Mouse (Mus musculus) urinary bladder, postnatal 36 days (tissue): ENCODE data around the gene Tspan4.

Experiments
- DNase-seq, 2 experiments: peaks; one replicate each; pipeline ENCODE4 v3.0.0; 2022; ENCODE audit warnings: low spot score in 2 of 2, mixed read lengths in 1 of 2

The Tspan4 gene

DNA sequence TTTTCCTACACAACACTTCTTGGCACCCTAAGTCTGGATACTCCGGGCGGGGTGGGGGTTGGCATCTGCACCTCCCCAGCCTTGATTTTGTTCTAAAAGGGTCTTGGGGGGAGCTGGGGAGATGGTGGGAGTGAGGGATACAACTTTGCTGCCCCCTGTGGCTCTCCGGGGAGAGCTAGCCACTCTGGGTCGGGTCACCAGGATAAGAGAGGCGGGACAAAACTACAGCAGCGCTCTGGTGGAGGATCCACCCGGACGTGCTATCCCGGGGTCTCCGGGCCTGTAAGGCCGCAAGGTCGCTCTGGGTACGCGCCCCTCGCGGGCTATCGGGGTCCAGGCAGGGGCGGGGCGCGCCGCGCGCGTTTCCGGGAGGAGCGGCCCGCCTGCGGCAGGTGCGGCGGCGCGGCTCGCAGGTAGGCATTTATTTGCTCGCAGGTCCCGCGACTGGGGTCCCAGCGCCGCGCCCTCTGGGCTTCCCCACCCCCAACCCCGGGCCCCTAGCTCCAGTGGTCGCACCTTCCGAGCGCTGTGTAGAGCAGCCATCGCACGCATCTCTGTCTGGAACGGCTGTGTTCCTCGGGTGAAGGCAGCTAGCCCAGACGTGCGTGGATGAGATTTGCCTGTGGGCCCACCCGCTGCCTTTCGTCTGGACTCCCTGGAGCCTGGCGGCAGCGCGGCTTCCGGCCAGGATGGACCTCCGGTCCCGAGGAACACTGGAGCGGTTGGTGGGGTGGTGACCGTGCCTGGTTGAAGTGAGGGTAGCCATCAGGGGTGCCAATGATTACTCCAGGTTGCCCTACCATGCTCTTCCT is 13.3 kb upstream of the Tspan4 start:
- no peak for DNase-seq

GRCm38 (mm10) chr7:141462333-141462821 is 12.7 kb upstream of the Tspan4 start:
- DNase-seq, result no peak

GRCm38 (mm10) chr7:141463824-141464602 is 11.0 kb upstream of the Tspan4 start:
- DNase-seq, result no peak

DNA sequence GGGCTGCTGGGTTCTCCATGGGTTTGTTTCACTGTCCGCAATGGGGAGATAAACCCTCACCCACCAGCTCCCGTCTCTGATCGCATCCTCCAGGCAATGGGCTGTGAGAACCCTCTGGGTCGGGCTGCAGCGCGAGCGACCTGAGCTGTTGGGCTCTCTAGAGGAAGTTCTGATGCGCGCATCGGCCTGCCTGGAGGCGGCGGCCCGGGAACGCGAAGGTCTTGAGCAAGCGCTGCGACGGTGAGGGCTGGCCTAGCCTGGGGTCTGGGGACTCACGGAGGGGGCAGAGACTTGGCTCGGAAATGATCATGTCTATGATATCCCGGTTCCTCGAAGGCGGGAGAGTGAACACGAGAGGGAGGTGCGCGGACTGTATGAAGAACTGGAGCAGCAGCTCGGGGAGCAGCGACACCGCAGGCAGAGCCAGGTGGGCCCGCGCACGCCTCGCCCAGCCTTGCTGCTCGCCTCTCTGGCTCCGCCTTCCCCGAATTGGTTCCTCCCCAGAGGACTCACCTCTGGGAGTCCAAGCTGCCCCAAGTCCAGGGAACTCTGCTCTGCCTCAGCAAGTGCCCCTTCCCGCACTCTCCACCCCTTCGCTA is 10.3 kb upstream of the Tspan4 start:
- DNase-seq, result no peak

DNA sequence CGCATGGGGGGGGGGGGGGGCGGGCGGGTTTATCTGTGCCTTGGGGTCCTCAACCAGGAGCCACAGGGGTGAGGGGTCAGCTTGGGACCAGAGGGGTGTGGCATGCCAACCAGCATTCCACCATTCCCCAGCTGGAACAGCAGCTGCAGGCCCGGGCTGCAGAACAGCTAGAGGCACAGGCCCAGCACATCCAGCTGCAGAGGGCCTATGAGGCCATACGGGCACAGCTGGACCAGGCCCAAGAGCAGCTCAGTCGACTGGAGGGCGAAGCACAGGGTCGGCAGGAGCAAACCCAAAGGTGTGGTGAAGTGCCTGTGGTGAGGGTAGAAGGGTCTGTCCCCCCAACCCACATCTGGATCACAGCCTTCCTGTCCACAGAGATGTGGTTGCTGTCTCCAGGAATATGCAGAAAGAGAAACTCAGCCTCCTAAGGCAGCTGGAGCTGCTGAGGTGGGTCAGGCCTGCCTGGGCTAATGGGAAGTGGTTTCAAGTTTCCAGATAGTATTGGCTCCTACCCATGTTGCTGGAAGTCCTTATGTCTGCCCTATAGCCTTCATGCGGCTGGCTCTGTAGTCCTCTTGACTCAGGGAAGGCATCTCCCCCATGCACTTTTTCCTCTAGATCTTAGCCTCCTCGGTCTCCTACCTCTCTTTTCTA is 9.5 kb upstream of the Tspan4 start:
- no peak for DNase-seq

DNA sequence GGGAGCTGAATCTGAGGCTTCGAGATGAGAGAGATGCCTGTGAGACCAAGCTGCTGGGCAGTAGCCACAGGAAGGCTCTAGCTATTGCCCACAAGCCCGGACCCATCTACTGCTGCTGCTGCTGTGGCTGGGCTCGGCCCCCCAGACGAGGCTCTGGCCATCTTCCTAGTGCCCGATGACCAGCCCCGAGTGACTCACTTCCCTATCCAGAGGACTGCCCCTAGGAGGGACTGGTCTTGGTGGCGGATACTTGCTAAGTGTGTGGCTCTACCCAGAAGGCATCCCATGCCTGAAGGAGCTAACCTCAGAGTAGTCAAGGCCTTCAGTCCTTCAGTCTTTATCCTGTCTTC is 9.0 kb upstream of the Tspan4 start:
- no peak for DNase-seq

GRCm38 (mm10) chr7:141466607-141467148 is 8.4 kb upstream of the Tspan4 start:
- DNase-seq, result no peak

GRCm38 (mm10) chr7:141467230-141468030 is 7.6 kb upstream of the Tspan4 start, which contains the start of gene Cd151:
TSS of gene Cd151 (plus strand) at chr7:141467392.
- DNase-seq, result peak; percentile 92 to 93

- no peak for DNase-seq
These were observed 6.9 kb upstream of the Tspan4 start for GRCm38 (mm10) chr7:141468164-141468521.

GRCm38 (mm10) chr7:141468522-141469211 is 6.4 kb upstream of the Tspan4 start:
- no peak for DNase-seq

DNA sequence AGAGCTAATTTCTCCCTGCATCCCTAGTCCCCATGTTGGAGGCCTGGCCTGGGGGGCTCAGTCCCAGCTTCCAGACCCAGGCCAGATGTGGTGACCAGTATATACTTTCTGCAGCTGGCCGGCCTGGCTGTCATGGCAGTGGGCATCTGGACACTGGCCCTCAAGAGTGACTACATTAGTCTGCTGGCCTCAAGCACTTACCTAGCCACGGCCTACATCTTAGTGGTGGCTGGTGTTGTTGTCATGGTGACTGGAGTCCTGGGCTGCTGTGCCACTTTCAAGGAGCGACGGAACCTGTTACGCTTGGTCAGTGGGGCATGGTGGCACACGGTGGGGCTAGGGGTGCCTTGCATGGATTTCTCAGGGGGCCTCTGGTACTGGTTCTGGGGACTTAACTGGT is 5.7 kb upstream of the Tspan4 start:
- no peak for DNase-seq

DNA sequence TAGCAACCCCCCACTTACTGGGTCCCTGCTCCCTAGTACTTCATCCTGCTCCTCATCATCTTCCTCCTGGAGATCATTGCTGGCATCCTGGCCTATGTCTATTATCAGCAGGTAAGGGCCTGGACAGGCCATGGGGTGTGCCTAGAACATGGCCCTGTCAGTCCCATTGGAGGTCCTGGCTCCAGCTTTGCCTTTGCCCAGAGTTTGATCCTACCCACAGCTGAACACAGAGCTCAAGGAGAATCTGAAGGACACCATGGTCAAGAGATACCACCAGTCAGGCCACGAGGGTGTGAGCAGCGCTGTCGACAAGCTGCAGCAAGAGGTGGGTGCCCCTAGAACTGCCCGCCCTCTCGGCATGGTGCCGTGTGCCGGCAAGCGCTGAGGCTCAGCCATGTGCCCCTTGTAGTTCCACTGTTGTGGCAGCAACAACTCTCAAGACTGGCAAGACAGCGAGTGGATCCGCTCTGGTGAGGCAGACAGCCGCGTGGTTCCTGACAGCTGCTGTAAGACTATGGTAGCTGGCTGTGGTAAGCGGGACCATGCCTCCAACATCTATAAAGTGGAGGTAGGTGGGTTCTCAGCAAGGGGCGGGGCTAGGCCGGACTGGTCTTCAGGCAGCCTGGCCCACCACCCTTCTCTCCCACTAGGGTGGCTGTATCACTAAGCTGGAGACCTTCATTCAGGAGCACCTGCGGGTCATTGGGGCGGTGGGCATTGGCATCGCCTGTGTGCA is 5.0 kb upstream of the Tspan4 start:
- DNase-seq, result no peak

DNA sequence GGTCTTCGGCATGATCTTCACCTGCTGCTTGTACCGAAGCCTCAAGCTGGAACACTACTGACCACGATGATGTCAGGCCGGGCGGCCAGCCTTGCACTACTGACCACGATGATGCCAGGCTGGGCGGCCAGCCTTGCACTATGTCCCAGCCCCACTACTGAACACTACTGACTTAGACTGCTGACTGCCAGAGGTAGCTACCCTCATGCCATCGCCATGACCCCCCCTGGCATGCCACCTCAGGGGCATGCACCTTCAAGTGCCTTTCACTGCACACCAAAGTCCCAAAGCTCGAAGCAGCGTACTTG is 4.4 kb upstream of the Tspan4 start:
- no peak for DNase-seq

DNA sequence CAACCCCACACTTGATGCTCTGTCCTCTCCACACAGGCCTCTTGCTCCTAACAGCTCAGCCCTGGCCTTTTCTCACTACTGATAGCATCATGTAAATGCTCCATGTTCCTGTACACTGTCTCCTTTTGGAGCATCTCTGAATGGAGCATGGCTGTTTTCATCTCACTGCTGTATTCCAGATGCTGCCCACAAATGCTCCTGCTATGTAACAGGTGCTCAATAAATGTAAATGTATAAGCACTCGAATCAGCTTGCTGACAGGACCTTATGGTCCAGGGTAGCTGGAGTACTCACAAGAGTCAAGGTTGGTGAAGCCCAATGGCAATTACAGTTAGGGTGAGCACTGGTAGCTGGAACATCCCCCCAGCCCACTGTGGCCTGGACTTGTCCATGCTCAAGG is 3.8 kb upstream of the Tspan4 start:
- DNase-seq, result no peak

GRCm38 (mm10) chr7:141472226-141472625 is 2.8 kb upstream of the Tspan4 start:
- no peak for DNase-seq

- DNase-seq, result no peak
These were observed 2.3 kb upstream of the Tspan4 start for GRCm38 (mm10) chr7:141472763-141473162.

DNA sequence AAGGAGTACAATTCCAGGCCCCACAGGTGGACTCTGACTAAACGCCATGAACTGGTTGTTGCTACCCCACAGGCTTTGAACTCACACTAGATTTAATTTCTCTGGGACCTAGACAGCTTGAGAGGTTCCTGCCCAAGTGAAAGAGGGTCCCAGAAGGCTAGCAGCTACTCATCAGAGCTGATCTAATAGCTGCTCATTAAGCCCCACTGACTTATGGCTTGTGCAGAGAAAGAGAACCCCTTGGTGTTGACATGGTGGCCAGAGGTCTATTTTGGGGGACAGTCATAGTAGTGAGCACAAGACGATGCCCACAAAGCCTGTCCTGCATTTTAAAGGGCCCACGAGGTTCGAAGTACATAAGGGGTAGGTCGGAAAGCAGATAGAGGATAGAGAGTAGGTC is 880 bp upstream of the Tspan4 start:
- no peak for DNase-seq

DNA sequence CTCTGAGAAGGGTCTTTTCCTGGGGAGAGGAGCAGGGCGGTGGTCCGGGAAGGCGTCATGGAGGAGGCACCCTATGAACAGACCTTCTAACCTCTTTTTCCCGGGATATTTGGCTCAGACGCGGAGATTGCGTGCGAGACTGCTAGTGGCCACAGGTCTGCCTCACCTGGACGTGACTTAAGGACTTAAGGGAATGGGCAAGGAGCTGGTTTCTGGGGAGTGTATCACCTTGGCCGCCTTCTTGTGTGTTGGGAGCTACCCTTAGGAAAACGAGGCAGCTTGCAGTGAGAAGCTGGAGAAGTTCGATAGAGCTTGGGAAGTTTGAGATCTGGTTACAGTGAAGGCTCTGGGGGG is 742 bp downstream of the Tspan4 start:
- no peak for DNase-seq

- DNase-seq, result peak; percentile 82 to 86
These were observed 1.4 kb downstream of the Tspan4 start for GRCm38 (mm10) chr7:141476226-141476980.
